Mouse (Mus musculus) cerebellum, adult 9-11 months (tissue): ENCODE data around the gene Tekt1.

Source experiments
- DNase-seq: peaks from one replicate; pipeline ENCODE4 v3.0.0; 2022

Tekt1 gene

DNA sequence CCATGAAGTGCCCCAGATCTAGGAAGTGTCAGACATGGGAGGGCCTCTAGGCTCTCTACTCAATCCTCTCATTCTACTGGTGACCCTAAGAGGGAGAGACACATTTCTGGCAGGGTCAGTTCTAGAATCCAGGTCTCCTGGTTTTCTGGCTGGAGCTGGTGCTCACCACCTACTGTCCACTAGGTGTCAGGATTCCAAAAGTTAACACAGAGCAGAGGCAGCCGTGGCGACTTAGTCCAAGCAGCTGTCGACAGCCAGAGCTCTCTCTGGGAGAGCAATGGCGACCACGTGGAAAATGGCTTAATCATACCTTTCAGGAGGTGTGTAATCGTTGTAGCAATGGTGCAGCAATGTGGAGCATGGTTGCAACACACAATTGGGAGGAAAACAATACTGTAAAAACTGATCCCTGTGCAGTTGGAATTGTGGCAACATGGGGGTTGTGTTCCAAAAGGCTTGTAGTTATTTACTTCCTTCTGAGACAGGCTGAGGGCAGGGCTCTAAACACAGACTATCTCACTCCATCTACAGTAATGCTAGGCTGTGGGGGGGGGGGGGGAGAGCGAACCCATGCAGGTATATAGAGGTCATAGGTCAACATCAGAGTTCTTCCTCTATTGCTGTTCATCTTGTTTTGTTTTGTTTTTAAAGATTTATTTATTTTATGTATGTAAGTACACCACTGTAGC, 19.5 kb downstream of the Tekt1 start:
- peak; percentile 49 for DNase-seq

DNA sequence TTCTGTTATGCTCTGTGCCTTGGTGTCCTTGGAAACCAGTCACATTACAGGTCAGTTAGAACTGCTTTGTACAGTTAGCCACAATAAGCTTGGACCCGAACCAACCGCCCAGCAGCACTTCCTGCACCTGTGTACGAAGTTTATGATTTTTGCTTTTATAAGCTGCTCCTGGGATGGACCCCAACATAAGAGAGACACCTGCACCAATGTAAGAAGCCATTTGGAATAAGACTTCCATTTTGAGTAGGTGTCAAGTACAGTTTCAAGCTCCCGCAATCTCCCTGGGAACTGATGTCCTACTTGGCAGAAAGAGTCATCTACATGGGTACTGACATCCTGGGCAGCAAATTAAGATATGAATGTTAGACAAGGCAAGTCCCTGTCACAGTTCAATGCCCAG, 22.5 kb downstream of the Tekt1 start:
- no peak for DNase-seq

DNA sequence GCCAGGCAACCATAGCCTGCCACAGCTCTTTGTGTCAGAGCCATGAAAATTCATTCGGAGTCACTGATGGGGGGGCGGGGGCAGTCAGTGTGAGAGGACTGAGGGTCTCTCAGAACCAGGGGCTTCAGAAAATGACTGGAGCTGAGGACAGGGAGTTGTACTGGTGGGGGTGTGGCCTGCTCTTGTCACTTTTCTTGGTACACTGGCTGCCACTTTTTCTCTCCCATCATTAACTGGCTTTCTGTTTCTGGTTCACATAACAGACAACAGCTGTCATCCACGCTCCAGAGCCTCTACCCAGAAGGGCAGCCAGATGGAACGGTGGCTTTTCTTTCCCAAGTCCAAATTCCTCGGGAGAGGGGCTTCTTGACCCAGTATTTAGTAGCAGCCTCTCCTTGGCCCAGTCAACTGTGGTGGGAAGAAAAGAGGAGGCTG, 23.8 kb downstream of the Tekt1 start:
- DNase-seq = no peak

DNA sequence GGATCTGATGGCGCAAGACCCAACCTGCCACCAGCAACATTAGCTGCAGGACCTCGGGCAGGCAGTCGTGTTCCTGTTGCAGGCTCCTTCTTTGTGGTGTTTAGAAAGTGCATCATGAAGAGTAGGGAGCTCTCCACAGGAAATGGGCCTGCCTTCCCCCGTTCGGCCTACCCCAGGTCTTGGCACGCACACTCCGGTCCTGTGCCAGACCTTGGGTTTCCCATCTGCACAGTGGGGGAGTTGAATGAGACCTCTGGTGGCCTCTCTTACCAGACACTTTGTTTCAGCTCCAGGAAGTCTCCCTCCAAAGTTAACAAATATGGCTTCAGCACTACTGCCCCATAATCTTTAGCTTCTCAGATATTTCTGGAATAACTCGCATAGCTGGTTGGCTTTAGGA, 25.5 kb downstream of the Tekt1 start:
- no peak for DNase-seq

DNA sequence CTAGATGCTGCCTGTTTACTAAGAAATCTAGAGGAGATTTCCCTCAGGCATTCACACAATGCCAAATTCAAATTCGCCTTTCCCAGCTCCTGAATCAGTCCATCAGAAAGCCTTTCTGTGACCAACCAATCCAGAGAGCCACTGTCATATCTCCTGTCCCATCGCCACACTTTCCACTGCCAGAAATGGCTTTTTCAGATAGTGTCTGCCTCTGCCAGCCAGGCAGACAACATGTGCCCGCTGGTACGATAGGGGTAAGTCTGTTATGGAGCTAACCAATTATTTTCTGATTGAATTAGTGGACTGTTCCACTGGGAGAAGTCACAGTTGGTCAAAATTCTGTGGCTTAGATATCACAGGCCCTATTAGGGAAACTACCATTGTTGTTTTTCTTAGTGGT, 27.6 kb downstream of the Tekt1 start:
- no peak for DNase-seq

DNA sequence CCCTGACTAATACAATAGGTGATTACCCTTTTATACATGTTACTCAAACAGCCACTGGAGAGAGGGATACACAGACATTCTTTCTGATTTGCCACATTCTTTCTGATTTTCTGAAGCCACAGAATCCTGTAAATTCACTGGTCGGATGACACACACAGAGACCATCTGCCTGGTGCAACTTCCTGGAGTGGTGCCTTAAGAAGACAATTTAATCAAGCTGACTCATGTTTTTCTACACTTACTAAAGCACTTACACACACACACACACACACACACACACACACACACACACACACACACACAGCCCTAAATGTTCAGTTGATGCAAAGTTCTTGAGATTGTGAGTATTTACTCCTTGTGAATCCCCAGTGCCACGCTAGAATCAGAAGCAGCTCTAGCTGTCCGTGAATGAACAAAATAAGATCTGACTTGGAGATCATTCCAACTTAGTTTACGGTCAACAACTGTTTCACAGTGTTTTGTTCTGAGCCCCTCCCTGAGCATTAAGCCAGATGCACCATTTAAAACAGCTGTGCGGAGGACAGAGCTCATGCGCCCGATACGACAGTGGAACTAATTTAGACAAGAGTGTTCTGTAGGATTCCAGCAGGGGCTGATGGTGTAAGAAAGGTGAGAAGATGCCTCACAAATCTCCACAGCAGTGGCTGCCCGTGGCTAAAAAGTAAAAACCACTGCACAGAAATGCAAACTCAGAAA, 29.1 kb downstream of the Tekt1 start:
- DNase-seq = no peak

DNA sequence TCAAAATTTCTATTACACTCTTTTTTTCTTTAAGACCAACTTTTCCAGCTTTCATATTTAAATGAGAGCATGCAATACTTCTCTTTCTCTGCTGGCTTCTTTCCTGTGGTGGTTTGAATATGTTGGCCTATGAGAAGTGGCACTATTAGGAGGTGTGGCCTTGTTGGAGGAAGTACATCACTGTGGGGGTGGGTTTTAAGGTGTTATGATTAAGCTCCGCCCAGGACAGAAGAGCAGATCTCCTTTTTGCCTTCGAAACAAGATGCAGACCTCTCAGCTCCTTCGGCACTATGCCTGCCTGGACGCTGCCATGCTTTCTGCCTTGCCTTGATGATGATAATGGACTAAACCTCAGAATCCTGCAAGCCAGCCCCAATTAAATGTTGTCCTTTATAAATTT, 36.5 kb downstream of the Tekt1 start:
- DNase-seq = no peak

DNA sequence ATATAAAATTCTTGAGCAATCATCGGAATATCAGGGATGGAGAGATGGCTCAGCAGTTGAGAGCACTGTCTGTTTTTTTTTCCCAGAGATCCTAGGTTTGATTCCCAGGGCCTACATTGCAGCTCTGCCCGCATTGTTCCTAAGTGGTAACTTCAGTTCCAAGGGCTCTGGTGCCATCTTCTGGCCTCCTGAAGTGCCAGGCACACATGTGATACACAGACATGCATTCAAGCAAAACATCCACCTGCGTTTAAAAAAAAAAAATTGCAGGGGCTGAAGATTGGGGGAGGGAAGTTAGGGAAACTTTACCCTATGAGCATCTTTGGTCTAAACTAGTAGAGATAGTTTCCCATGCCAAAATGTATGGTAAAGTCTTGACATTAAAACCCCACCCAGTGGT, 37.8 kb downstream of the Tekt1 start:
- DNase-seq = no peak

DNA sequence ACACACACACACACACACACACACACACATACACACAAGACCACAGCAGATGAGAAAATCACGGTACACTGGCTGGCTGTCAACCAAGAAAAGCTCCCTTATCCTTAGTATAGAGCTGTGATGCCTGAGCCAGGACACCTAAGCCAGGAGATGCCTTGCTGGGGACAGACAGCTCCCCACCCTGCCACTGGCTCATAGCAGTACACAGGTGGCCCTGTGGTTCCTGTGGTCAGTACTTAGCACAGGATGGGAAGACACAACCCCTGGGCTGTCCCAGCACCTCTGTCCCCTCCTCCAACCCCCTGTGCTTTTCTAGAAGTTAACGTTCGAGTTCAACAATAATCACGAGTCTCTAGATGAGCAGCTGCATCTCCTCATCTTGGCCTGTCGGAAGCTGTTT, 44.2 kb downstream of the Tekt1 start:
- DNase-seq = no peak

DNA sequence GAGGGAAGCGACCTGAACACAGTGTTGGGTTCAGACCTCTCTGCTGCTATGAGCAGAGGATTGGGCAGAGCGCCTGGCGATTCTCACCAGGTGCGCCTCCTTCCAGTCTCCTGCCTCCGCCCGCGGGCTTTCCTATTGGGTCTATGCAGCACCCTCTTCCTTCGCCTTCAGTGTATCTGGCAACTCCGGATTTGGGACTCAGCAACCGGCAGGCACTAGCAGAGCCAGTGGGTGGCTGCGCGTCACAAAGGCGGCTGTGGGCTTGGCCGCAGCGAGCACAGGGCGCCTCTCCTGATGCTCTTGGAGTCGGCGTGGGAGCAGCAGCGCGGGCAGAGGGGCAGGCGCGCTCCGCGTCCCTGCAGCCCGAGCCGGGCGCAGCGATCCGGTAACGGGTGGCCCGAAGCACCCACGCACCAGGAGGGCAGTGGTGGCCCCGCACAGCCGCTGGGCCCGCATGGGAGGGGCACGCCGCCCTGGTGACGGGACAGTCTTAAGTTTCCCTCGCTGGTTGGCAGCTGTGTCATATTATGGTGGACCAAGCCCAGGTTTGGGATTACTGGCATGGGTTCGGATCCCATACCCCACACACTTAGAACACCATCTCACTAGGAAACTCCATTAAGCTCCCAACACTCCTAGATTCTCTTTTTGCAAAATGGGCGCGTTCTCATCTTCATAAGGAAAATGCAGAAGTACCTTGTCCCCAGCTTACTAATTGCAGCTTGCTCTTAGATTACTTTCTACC, 47.9 kb downstream of the Tekt1 start, which contains the start of gene Fbxo39:
TSS of gene Fbxo39 (plus strand) at position 294 of the 745 bp plus-strand sequence.
- DNase-seq = no peak

DNA sequence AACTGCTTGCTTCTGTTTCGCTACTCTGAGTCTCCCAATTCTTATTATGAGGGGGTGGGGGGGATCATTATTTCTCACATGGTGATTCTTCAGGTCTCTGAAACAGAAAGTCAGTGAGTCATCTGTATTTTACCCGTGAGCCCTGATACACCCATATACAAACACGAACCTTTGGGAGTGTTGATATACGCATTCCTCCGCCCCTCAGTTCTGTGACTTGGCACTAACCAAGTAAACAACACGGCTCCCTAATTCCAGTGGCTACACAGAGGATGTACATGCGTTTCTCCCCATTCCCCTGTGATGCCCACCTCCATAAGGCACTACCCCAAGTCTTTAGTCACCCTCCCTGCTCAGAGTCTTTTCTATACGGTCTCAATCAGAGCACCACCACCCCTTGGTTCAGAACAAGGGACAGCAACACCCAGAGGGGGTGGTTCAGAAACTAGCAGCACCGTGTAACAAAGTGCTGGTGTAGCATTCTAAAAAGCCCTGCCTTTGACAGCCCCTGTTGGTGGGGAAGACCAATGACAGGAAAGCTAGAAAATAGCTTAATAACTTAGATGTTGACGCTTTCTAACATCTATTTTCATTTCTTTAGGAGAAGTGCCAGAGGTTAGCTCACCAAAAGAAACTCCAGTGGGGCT, 50.8 kb downstream of the Tekt1 start:
- no peak for DNase-seq

DNA sequence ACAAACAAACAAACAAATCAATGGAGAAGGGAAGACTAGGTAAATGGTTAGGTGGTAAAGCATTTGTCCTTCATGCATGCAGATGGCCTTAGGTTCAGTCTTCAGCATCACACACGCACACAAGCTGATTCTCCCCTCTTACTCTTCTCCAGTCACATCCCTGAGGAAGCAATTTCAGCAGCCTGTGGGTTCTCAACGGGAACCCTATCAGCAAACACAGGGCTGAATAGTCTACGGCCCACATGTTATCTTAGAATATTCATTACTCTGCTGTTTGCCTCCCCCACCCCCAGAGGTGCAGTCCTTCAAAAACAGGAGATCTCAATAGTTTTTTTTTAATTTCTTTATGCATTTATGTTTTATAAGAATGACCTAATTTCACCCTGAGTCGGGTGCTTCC, 51.8 kb downstream of the Tekt1 start:
- no peak for DNase-seq

DNA sequence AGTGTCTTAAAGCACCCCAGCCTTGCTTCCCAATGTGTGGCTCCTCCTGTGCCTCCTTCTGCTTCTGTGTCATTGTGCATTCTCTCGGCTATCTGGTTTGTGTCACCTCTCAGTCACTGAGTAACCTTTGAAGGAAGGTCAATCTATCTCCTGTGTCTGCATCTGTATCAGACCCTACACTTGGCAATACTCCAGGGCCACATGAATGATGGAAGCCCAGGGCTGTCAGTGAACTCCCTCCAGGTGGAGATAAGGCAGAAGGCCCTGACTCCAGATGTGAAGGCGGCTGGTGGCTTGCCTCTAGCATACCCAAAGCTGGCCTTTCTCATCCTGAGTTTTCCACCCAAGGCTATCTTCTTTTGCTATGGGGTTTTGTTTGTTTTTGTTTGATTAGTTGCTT, 53.3 kb downstream of the Tekt1 start:
- DNase-seq = no peak

DNA sequence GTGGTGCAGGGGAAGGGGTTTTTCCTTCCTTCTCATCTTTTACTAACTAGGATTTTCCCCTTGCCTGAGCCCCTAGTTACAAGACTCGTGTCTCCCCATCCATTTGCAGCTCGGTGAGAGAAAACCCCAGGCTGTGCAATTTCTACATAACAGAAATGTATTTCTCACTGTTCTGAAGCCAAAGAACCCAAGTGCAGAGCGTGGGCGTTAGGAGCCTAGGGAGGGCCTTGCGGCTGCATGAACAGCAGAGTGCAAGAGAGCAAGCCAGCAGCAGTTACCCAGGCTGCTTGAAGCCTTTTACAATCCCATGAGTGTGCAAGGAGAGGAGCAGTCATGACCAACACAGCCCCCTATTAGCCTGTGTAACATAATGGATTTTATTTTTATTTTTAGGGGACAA, 54.8 kb downstream of the Tekt1 start:
- no peak for DNase-seq

DNA sequence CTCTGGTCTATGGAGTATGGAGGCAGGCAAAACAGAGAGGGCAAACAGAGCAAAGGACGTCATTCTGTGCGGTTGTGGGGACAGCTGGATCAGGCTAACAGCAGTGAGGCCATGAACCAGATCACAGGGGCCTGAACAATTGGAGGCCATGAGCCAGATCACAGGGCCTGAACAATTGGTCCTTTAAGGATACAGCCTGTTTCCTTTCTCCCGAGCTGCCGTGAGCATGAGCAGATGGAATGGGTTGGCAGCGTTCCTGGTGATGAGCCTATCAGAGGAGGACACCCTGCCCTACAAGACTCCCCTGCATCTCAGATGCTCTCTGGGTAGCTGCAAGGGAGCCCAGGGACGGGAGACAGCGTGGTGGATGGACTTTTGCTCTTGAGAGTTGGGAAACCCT, 60.0 kb downstream of the Tekt1 start:
- DNase-seq = peak; percentile 81

DNA sequence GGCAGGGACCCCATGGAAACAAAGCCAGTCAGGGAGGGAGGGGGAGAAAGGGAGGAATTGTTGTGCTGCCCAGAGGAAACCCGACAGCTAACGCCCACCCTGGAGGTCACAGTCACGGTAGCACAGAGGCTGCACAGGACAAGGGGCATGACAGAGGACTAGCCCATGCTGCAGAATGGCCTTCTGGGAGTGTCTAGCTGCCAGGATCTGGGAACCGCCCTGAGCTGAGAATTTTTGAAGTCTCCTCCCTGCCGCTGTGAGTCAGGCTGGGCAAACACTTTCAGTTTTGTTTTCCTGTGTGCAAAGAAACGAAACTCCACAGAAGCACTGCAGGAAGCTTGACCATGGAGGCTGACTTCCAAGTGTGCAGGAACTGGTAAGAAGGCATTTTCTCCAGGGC, 60.9 kb downstream of the Tekt1 start, which contains the start of gene Xaf1:
TSS of gene Xaf1 (plus strand) at position 296 of the 400 bp plus-strand sequence.
- peak; percentile 6 for DNase-seq
